ENCODE assay signal across 36 mouse cellular contexts in genomic region chr11:4437318-4437717, GRCm38 (mm10). TPM values are rescaled to one million over a fixed set of nuclear protein-coding genes. Genes with fewer than 3 reads are reported as not detected.
"Had no signal": no experiment of that assay in that cellular context is flagged by ENCODE, and none has a peak within 500 bp of the region (broad histone marks: within the 10 kb centered on the region; RNA-seq: fewer than 3 reads in every experiment).

No protein-coding gene starts in this region.

- H3K4me3 ChIP-seq: limb, embryonic 10.5 days; limb, embryonic 12.5 days; limb, embryonic 13.5 days; limb, embryonic 15.5 days; liver, embryonic 12.5 days; liver, embryonic 13.5 days; liver, embryonic 15.5 days; lung, embryonic 15.5 days; megakaryocyte, embryonic 14.5 days; midbrain, embryonic 10.5 days; midbrain, embryonic 12.5 days; midbrain, embryonic 13.5 days; midbrain, embryonic 15.5 days; myocyte; neural tube, embryonic 12.5 days had no signal

- H3K9me3 ChIP-seq: limb, embryonic 10.5 days; limb, embryonic 12.5 days; limb, embryonic 13.5 days; limb, embryonic 15.5 days; liver, embryonic 12.5 days; liver, embryonic 13.5 days; liver, embryonic 15.5 days; lung, embryonic 15.5 days; midbrain, embryonic 10.5 days; midbrain, embryonic 12.5 days; midbrain, embryonic 13.5 days; midbrain, embryonic 15.5 days; neural tube, embryonic 12.5 days had no signal

- H3K27ac ChIP-seq: limb, embryonic 10.5 days; limb, embryonic 12.5 days; limb, embryonic 13.5 days; limb, embryonic 15.5 days; liver, embryonic 12.5 days; liver, embryonic 13.5 days; liver, embryonic 14.5 days; liver, embryonic 15.5 days; lung, embryonic 15.5 days; macrophage; midbrain, embryonic 10.5 days; midbrain, embryonic 12.5 days; midbrain, embryonic 13.5 days; midbrain, embryonic 15.5 days; neural tube, embryonic 12.5 days had no signal

- H3K36me3 ChIP-seq: limb, embryonic 10.5 days; limb, embryonic 12.5 days; limb, embryonic 13.5 days; limb, embryonic 15.5 days; liver, embryonic 12.5 days; liver, embryonic 13.5 days; liver, embryonic 15.5 days; lung, embryonic 15.5 days; midbrain, embryonic 10.5 days; midbrain, embryonic 12.5 days; midbrain, embryonic 13.5 days; midbrain, embryonic 15.5 days; neural tube, embryonic 12.5 days had no signal

- H3K4me1 ChIP-seq: limb, embryonic 15.5 days; midbrain, embryonic 13.5 days; midbrain, embryonic 15.5 days had no signal

- H3K4me2 ChIP-seq: limb, embryonic 12.5 days; limb, embryonic 13.5 days; limb, embryonic 15.5 days; liver, embryonic 11.5 days; liver, embryonic 12.5 days; liver, embryonic 13.5 days; liver, embryonic 15.5 days; lung, embryonic 14.5 days; lung, embryonic 15.5 days; midbrain, embryonic 11.5 days; midbrain, embryonic 12.5 days; midbrain, embryonic 13.5 days; midbrain, embryonic 15.5 days; neural tube, embryonic 12.5 days had no signal

- ATAC-seq: liver, embryonic 12.5 days; liver, postnatal 0 days; lung, postnatal 0 days; midbrain, embryonic 13.5 days; midbrain, embryonic 15.5 days; midbrain, embryonic 16.5 days had no signal

- H3K27me3 ChIP-seq: limb, embryonic 12.5 days; limb, embryonic 13.5 days; limb, embryonic 15.5 days; liver, embryonic 12.5 days; liver, embryonic 13.5 days; liver, embryonic 15.5 days; lung, embryonic 15.5 days; midbrain, embryonic 12.5 days; midbrain, embryonic 13.5 days; midbrain, embryonic 15.5 days; neural tube, embryonic 12.5 days had no signal

- DNase-seq: left cerebral cortex, postnatal 4 days; liver; liver, embryonic 13.5 days; liver, postnatal 0 days; lung, adult 18-20 months; lung, adult 2 months; lung, postnatal 14 days; lung, postnatal 4 days had no signal

- H3K9ac ChIP-seq: limb, embryonic 12.5 days; limb, embryonic 13.5 days; limb, embryonic 15.5 days; liver, embryonic 12.5 days; liver, embryonic 13.5 days; liver, embryonic 14.5 days; liver, embryonic 15.5 days; liver, postnatal 0 days; lung, embryonic 14.5 days; lung, embryonic 15.5 days; midbrain, embryonic 12.5 days; midbrain, embryonic 13.5 days; midbrain, embryonic 15.5 days; neural tube, embryonic 12.5 days had no signal

RNA-seq across cellular contexts. Expression of gene Hormad2, which starts 3.6 kb away (rescaled TPM):
- total RNA-seq: left cerebral cortex, postnatal 10 days; left cerebral cortex, postnatal 14 days; left cerebral cortex, postnatal 25 days; left cerebral cortex, postnatal 36 days; left cerebral cortex, postnatal 4 days; megakaryocyte, adult 5-6 weeks; midbrain, postnatal 0 days; monocyte, adult 5-6 weeks had no signal
- polyA plus RNA-seq: macrophage; midbrain, embryonic 12.5 days; midbrain, embryonic 13.5 days; midbrain, embryonic 15.5 days; neural tube, embryonic 12.5 days had no signal
